Mouse (Mus musculus): ENCODE results near the gene Igsf10. TPM values are rescaled to one million over a fixed set of nuclear protein-coding genes. Genes with fewer than 3 reads are reported as not detected.

Igsf10 gene
- polyA plus RNA-seq, 1 experiment from 2014 or later = 32.7 TPM

DNA sequence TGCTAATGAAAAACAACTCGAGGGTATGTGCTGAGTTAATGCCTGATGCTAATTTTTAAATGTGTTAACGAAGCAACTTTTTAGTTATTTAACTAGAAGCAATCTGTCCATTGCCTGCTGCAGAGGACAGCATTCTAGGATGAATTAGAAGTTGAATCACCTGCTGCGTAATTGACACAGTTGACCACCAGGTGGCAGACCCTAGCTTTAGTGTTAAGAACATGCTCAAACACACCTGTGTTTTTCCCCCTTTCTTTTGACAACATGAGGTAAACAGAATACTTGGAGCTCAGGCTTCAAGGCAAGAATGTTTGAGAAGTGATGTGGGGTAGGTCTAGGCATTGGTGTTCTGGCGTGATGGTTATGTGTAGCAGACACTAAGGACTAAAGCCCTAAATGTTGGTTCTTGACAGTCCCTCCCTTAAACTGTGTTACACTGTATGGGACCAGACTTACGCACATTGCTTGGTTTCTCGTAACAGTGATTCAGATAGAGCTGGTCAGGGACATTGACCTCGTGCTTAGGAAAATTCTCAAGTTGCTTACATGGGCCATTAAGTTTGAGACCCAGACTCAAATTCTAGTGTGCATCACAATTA, 22.8 kb downstream of the Igsf10 start:
- no peak overlapping the region for H3K9ac ChIP-seq
- H3K27ac ChIP-seq = no peak overlapping the region
- H3K9me3 ChIP-seq = no peaks in the 10 kb centered on the region
- no peak overlapping the region for H3K4me2 ChIP-seq
- H3K36me3 ChIP-seq = peaks cover 44% of the 10 kb centered on the region
- no peak overlapping the region for H3K4me3 ChIP-seq
- ATAC-seq (ENCODE audit: insufficient number of reproducible peaks, low FRiP score, low TSS enrichment, low read depth) = no peak
- 43% methylated on average over 7 of the region's 7 CpGs for WGBS
- H3K27me3 ChIP-seq = no peaks in the 10 kb centered on the region
- no peaks in the 10 kb centered on the region for H3K4me1 ChIP-seq

DNA sequence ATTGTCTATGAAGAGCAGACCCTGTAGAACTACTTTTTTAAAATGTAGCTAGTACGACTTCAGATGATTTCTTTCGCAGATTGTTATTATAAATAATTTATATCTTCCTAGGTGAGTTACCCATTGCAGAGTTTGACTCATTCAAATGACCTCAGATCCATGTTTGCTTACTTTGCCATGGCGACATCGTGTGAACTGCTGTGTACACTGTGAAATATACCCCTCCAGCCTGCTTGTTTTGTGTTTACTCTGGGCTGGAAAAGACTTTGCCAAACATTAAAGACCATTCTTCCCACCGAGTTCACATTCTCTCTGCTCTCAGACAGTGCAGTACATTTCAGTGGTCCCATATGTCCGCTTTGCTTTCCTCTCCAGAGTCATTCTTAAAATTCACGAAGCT, 28.1 kb downstream of the Igsf10 start:
- Histone ChIP-seq H3K27me3 (no peaks in the 10 kb centered on the region), H3K27ac (no peak overlapping the region), H3K9ac (no peak overlapping the region), H3K4me1 (no peaks in the 10 kb centered on the region), H3K4me3 (no peak overlapping the region), H3K4me2 (no peak overlapping the region), H3K36me3 (peaks cover 41% of the 10 kb centered on the region), H3K9me3 (no peaks in the 10 kb centered on the region)
- WGBS = 88% methylated on average over 7 of the region's 7 CpGs
- ATAC-seq (ENCODE audit: insufficient number of reproducible peaks, low FRiP score, low TSS enrichment, low read depth) = no peak

DNA sequence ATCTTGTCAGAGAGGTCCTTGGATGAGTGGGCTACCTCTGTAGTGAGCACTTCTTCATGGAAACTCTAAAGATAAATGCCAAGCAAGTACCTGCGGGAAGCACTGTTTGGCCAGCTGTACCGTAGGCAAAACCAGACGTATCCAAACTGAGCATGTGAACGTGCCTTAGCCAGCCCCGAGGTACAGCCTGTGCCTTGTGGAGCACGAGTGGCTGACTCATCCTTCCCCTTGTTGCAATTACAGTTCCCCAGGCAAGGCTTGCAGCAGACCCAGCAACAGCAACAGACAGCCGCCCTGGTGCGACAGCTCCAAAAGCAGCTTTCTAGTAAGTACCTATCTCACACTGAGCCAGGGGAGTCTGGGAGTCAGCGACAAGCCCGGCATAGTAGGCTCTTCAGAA, 31.6 kb downstream of the Igsf10 start:
- no peak for ATAC-seq (ENCODE audit: insufficient number of reproducible peaks, low FRiP score, low TSS enrichment, low read depth)
- Histone ChIP-seq H3K9ac (no peak overlapping the region), H3K27ac (no peak overlapping the region), H3K36me3 (peaks cover 15% of the 10 kb centered on the region), H3K4me3 (no peak overlapping the region), H3K4me2 (no peak overlapping the region), H3K9me3 (no peaks in the 10 kb centered on the region), H3K4me1 (no peaks in the 10 kb centered on the region), H3K27me3 (no peaks in the 10 kb centered on the region)
- WGBS = 76% methylated on average over 10 of the region's 10 CpGs

DNA sequence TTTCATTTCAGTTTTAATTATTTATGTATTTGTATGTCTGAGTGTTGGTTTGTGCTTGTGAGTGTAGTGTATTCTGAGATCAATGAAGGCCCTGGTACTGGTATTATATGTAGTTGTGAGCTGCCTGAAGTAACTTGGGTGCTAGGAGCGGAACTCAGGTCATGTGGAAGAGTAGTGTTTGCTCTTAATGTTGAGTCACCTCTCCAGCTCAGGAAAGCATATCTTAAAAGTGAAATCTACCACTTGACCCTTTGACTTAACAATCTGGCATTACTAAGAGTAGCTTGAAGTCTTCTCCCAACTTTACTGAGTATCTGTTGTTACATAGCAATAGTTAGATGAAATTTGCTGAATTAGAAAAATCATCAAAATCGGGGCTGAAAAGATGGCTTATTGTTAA, 38.7 kb downstream of the Igsf10 start:
- no peaks in the 10 kb centered on the region for H3K27me3 ChIP-seq
- no peaks in the 10 kb centered on the region for H3K36me3 ChIP-seq
- no peaks in the 10 kb centered on the region for H3K4me1 ChIP-seq
- H3K4me2 ChIP-seq = no peak overlapping the region
- 95% methylated on average over 2 of the region's 2 CpGs for WGBS
- ATAC-seq (ENCODE audit: insufficient number of reproducible peaks, low FRiP score, low TSS enrichment, low read depth) = no peak
- H3K9me3 ChIP-seq = no peaks in the 10 kb centered on the region
- no peak overlapping the region for H3K27ac ChIP-seq
- H3K9ac ChIP-seq = no peak overlapping the region
- no peak overlapping the region for H3K4me3 ChIP-seq

DNA sequence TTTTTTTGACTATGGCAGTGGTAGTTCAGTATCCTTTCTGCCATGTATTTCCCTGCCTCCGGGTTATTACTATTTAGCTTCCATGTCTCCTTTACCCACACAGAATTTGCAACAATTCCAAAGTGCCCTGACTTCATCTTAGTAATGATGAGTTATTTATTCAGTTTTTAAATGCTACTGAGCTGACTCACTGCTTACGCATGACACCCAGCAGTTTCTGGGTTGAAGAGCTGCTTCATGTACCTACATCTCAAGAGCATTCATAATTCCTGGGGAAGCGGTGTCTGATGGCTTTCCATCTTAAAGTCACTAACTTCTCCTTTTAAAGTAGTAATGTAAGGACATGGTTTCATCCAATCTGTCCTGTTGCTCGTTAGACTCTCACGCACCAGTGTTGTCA, 39.2 kb downstream of the Igsf10 start:
- no peak for ATAC-seq (ENCODE audit: insufficient number of reproducible peaks, low FRiP score, low TSS enrichment, low read depth)
- WGBS = 91% methylated on average over 5 of the region's 5 CpGs
- Histone ChIP-seq H3K9ac (no peak overlapping the region), H3K9me3 (no peaks in the 10 kb centered on the region), H3K4me1 (no peaks in the 10 kb centered on the region), H3K4me2 (no peak overlapping the region), H3K4me3 (no peak overlapping the region), H3K27ac (no peak overlapping the region), H3K27me3 (no peaks in the 10 kb centered on the region), H3K36me3 (no peaks in the 10 kb centered on the region)

DNA sequence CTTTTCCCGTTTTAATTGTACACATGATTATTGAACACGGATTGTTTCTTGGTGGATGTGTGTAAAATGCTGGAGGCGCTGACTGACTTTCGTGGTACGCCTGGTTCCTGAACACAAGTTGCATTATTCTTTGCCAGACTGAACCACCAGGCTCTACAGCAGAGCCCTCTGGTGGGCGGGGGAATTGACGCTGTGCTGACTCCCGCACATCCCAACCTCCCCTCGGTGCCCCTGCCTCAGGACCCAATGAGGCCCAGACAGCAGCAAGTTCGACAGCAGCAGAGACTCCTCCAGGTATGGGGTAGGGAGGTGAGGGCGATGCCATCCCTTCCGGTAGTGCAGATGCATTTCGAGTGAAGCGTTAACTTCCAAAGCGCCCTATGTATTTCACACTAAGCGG, 46.5 kb downstream of the Igsf10 start:
- H3K36me3 ChIP-seq = no peaks in the 10 kb centered on the region
- no peak for ATAC-seq (ENCODE audit: insufficient number of reproducible peaks, low FRiP score, low TSS enrichment, low read depth)
- WGBS = 87% methylated on average over 16 of the region's 16 CpGs

DNA sequence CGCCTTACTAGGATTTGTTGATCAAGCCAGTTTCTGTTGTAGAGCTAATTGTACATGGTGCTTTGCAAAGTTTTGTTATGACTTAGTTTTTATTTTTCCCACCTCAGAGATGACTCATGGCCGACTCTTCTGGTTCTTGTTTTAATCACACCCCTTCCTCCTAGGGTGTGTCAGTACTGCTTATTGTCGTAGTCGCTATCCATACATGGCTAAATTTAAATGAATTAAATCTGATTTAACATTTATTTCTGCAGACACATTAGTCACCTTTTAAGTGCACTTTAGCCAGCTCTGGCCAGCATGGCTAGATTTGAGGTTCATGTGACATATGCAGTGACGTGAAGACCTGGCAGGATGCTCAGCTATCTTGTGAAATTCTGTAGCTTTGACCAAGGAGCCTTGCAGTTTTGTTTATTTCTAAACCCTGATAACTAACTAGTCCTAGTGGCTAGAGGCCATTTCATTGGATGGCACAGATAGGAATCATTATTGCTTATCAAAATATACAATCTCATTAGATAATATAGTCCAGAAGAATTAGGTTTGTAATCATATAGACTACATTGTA, 47.5 kb downstream of the Igsf10 start:
- Histone ChIP-seq H3K36me3 (no peaks in the 10 kb centered on the region), H3K4me2 (no peak overlapping the region), H3K9ac (no peak overlapping the region), H3K27ac (peak overlapping the region; percentile 79), H3K4me3 (no peak overlapping the region), H3K27me3 (no peaks in the 10 kb centered on the region), H3K9me3 (no peaks in the 10 kb centered on the region), H3K4me1 (peaks cover 7% of the 10 kb centered on the region)
- ATAC-seq (ENCODE audit: insufficient number of reproducible peaks, low FRiP score, low TSS enrichment, low read depth) = no peak
- 65% methylated on average over 5 of the region's 5 CpGs for WGBS

More for the DNA sequence above, 46.5 kb downstream of the Igsf10 start:
- no peak overlapping the region for H3K9ac ChIP-seq
- no peak overlapping the region for H3K27ac ChIP-seq
- H3K9me3 ChIP-seq = no peaks in the 10 kb centered on the region
- peaks cover 7% of the 10 kb centered on the region for H3K4me1 ChIP-seq
- H3K27me3 ChIP-seq = no peaks in the 10 kb centered on the region
- no peak overlapping the region for H3K4me2 ChIP-seq
- H3K4me3 ChIP-seq = no peak overlapping the region

DNA sequence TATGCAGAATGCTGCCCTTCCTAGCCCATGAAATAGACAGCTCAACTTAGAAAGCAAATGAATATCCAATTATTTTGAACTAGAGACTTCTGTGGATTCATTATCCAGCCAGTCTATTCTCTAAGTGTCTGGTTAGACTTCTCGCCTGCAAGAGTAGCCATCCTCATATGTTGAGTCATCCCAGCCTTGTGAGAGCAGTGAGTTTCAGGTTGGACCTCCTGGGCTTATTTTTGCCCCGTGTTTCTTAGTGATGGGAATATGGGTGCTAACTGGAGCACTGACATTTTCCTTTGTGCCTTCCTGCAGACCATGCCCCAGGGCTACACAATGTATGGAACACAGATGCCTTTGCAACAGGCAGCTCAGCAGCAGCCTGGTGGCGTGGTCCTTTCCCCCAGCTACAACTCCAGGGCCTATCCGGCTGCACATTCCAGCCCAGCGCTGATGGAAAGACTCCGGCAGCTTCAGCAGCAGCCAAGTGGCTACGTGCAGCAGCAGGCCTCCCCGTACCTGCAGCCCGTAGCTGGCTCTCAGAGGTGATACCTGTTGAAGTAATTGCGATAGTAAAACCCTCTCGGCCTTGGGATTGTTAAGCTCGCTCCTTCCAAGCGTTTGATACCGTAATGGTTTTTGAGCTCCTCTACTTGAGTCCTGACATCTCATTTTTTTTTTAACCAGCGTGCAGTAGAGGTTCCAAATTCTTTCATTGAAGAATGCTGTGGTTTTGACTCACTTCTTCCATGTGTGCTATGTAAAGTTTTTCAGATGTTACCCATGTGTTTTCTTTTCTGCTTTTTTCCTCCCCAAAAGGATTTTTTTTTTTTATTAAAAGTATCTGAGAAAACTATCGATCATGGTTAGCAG, 48.3 kb downstream of the Igsf10 start:
- no peak overlapping the region for H3K9ac ChIP-seq
- ATAC-seq (ENCODE audit: insufficient number of reproducible peaks, low FRiP score, low TSS enrichment, low read depth) = 0 out of 2 replicates have a peak, but pooled peaks have one; percentile 44
- 45% methylated on average over 16 of the region's 16 CpGs for WGBS

DNA sequence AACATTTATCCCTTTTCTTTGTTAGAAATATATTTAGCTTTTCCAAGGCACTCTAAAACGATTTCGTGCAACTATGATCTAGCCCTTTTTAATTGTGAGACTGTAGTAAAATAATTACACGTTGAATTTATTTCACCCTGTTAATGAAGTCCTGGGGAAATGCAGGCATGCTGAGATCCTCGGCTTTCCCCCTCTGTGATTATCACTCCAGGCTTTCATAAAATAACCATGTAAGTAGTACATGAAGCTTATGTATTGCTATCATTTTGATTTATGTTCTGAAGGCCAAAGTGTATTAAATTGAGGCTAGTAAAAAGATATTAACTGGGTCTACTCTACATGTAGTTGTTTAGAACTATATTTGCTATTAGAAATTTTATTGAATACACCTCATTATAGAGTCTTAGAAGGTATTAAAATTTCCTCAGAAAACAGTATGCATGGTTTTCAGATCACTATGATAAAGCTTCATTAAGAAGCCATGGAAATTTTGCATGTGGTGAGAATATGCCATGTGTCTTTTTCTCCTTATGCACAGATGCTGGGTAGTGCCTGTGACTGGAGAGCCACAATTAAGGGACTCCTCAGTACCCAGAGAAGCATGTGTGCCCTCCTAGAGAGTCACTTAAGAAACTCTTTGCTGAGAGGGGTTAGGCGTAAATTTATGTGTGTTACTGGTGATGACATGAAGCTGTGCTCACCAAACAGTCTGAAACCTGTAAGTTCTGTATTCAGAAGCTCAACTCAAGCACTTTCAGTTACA, 50.6 kb downstream of the Igsf10 start:
- Histone ChIP-seq H3K9me3 (no peaks in the 10 kb centered on the region), H3K36me3 (no peaks in the 10 kb centered on the region), H3K27ac (no peak overlapping the region), H3K27me3 (no peaks in the 10 kb centered on the region), H3K4me1 (peaks cover 7% of the 10 kb centered on the region), H3K9ac (no peak overlapping the region), H3K4me2 (no peak overlapping the region), H3K4me3 (no peak overlapping the region)
- ATAC-seq (ENCODE audit: insufficient number of reproducible peaks, low FRiP score, low TSS enrichment, low read depth) = no peak
- 50% methylated on average over 5 of the region's 5 CpGs for WGBS

More for the DNA sequence above, 48.3 kb downstream of the Igsf10 start:
- H3K4me2 ChIP-seq = 0 out of 2 replicates have a peak overlapping the region, but pooled peaks have one; percentile 15
- H3K27ac ChIP-seq = peak overlapping the region; percentile 79
- no peaks in the 10 kb centered on the region for H3K9me3 ChIP-seq
- no peaks in the 10 kb centered on the region for H3K27me3 ChIP-seq
- no peak overlapping the region for H3K4me3 ChIP-seq
- no peaks in the 10 kb centered on the region for H3K36me3 ChIP-seq
- peaks cover 7% of the 10 kb centered on the region for H3K4me1 ChIP-seq

DNA sequence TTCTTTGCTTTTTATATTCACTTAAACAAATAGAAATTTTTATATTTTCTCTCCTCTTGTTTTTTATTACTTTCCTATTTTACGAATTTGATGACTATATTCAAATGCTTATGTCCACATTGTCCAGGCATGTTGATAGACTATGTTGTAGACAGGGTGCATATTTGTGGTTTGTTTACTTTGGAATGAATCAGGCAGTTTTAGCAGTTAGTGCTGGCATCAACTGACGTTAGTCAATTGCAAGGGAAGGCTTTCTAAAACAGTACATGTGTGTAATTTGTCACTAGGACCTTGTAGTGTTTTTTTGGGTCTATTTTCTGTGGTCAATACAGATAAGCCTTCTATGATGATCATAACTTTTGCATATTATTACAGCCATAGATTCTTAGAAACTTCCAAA, 53.6 kb downstream of the Igsf10 start:
- Histone ChIP-seq H3K27me3 (no peaks in the 10 kb centered on the region), H3K27ac (no peak overlapping the region), H3K9me3 (no peaks in the 10 kb centered on the region), H3K36me3 (no peaks in the 10 kb centered on the region), H3K4me2 (no peak overlapping the region), H3K4me1 (no peaks in the 10 kb centered on the region), H3K9ac (no peak overlapping the region), H3K4me3 (no peak overlapping the region)
- WGBS = 46% methylated on average over 2 of the region's 2 CpGs
- ATAC-seq (ENCODE audit: insufficient number of reproducible peaks, low FRiP score, low TSS enrichment, low read depth) = no peak

DNA sequence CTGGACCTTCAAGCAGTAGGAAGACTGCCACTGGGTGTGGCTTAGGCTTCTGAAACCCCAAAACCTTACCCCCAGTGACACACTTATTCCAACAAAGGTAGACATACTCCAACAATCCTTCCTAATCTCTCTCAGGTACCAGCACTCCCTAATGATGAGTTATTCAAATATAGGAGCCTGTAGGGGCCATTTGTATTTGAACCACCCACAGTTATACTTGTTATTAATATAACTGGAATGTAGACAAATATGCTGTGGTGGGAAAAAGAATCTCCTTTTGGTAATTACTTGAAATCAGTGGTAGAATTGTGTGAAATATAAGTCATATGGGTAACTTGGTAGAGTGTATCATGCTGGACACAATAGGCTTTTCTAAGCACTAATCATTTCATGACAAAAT, 65.6 kb downstream of the Igsf10 start:
- no peak overlapping the region for H3K4me2 ChIP-seq
- H3K4me3 ChIP-seq = no peak overlapping the region
- H3K27me3 ChIP-seq = no peaks in the 10 kb centered on the region
- ATAC-seq (ENCODE audit: insufficient number of reproducible peaks, low FRiP score, low TSS enrichment, low read depth) = no peak
- no peak overlapping the region for H3K27ac ChIP-seq
- no peak overlapping the region for H3K9ac ChIP-seq
- no peaks in the 10 kb centered on the region for H3K9me3 ChIP-seq
- H3K4me1 ChIP-seq = no peaks in the 10 kb centered on the region
- no peaks in the 10 kb centered on the region for H3K36me3 ChIP-seq

DNA sequence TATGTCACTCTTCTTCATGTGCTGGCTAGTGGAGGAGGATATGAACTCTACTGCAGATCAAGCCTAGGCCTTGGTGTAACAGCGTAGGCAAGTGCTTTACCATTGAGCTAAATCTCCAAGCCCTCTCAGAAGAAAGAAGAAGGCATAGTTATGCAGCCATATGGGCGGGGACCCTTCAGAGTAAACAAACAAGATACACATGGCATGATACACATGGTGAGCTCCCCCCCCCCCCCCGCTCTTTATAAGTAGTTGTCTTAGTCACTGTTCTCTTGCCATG, 66.0 kb downstream of the Igsf10 start:
- Histone ChIP-seq H3K27ac (no peak overlapping the region), H3K4me2 (no peak overlapping the region), H3K9me3 (no peaks in the 10 kb centered on the region), H3K4me3 (no peak overlapping the region), H3K9ac (no peak overlapping the region), H3K4me1 (no peaks in the 10 kb centered on the region), H3K27me3 (no peaks in the 10 kb centered on the region), H3K36me3 (no peaks in the 10 kb centered on the region)
- no peak for ATAC-seq (ENCODE audit: insufficient number of reproducible peaks, low FRiP score, low TSS enrichment, low read depth)
- 85% methylated on average over 3 of the region's 3 CpGs for WGBS

All from limb, embryonic 15.5 days (tissue).